In the genomic region with DNA sequence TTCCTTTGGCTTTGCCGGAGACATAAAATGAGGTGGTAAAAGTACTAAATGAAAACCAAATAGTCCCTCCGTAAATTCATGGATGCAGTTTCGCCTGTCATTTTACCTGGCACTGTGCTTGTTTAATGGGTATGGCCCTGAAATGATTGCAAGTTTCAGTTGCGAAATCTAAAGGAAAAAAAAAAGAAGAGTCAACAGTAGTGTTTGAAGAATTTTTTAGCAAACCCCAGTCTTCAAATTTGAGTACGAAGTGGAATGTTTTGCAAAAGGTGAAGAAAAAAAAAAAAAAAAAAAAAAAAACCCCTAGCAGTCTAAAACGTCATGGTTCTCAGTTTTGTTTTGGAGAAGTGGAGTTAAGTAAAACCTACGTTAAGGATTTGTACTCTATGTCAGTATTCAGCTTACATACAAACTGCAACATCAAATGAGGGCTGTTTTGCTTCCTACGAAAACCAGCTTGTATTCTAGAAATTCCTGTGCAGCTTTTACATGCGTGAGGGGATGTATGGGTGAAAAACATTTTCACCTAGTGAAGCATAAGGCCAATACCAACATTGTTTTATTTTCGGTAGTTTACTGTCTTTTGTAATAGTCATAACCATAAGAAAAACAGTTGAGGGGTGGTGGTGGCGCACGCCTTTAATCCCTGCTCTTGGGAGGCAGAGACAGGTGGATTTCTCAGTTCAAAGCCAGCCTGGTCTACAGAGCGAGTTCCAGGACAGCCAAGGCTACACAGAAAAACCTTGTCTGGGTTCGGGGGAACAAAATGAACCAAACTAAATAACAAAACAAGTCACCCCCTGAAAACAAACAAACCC, we compare ENCODE assay signal across 8 mouse cellular contexts. TPM values are rescaled to one million over a fixed set of nuclear protein-coding genes. Genes with fewer than 3 reads are reported as not detected.
DNase-seq lines count a peak whose midpoint lies in the region; ATAC-seq and TF ChIP-seq lines count a peak whose summit lies in the region.

No protein-coding gene starts in this region.

- H3K9me3 ChIP-seq in embryonic facial prominence, embryonic 12.5 days = no peaks in the 10 kb centered on the region
- H3K9me3 ChIP-seq in limb, embryonic 10.5 days (replicated peaks) = no peaks in the 10 kb centered on the region

- no peak for DNase-seq in cerebellum, adult 2 months
- no peak for DNase-seq in cerebellum, adult 11 months
- DNase-seq in 3134 (ENCODE audit: extremely low read depth, insufficient read length, low spot score) = peak; percentile 29
- DNase-seq in limb, embryonic 10.5 days (ENCODE audit: low spot score) = no peak
- no peak for DNase-seq in layer of hippocampus, postnatal 14 days (ENCODE audit: low spot score in 2 of 2)
- no peak for DNase-seq in thymus, postnatal 25 days

- TF ChIP-seq POLR2A in cerebellum, adult 2 months (IDR thresholded peaks at IDR 0.05; ENCODE audit: borderline replicate concordance, insufficient read depth, low read length) = no peak
- TF ChIP-seq POLR2A in small intestine, adult 2 months (IDR thresholded peaks at IDR 0.05; ENCODE audit: low read depth, low read length) = no peak

- peak overlapping the region; percentile 86 for H3K4me3 ChIP-seq in cerebellum, adult 2 months (replicated peaks; ENCODE audit: insufficient read depth, low read depth, low read length)
- peak overlapping the region; percentile 68 for H3K4me3 ChIP-seq in embryonic facial prominence, embryonic 12.5 days
- H3K4me3 ChIP-seq in limb, embryonic 10.5 days = peak overlapping the region; percentile 69
- no peak overlapping the region for H3K4me3 ChIP-seq in small intestine, adult 2 months (ENCODE audit: low read depth, low read length)

- H3K27ac ChIP-seq in cerebellum, adult 2 months (ENCODE audit: insufficient read depth, low read length) = no peak overlapping the region
- H3K27ac ChIP-seq in embryonic facial prominence, embryonic 12.5 days = no peak overlapping the region
- peak overlapping the region; percentile 93 for H3K27ac ChIP-seq in limb, embryonic 10.5 days
- H3K27ac ChIP-seq in small intestine, adult 2 months (ENCODE audit: insufficient read depth, low read depth, low read length) = peak overlapping the region; percentile 93; the same call in 1 of the 2 replicates

- H3K4me2 ChIP-seq in embryonic facial prominence, embryonic 12.5 days (replicated peaks) = peak overlapping the region; percentile 65

- no peak for ATAC-seq in embryonic facial prominence, embryonic 12.5 days (ENCODE audit: insufficient number of reproducible peaks, insufficient read depth, low FRiP score, low TSS enrichment)

- no peaks in the 10 kb centered on the region for H3K27me3 ChIP-seq in cerebellum, adult 2 months (ENCODE audit: control insufficient read depth, insufficient read depth, low read length)
- H3K27me3 ChIP-seq in embryonic facial prominence, embryonic 12.5 days = no peaks in the 10 kb centered on the region
- no peaks in the 10 kb centered on the region for H3K27me3 ChIP-seq in limb, embryonic 10.5 days (ENCODE audit: low read depth, poor library complexity, severe bottlenecking)
- H3K27me3 ChIP-seq in small intestine, adult 2 months (ENCODE audit: control insufficient read depth, insufficient read depth, low read length) = no peaks in the 10 kb centered on the region

- no peaks in the 10 kb centered on the region for H3K36me3 ChIP-seq in embryonic facial prominence, embryonic 12.5 days
- H3K36me3 ChIP-seq in limb, embryonic 10.5 days = no peaks in the 10 kb centered on the region
- H3K36me3 ChIP-seq in small intestine, adult 2 months (ENCODE audit: control insufficient read depth, insufficient read depth, low read length) = no peaks in the 10 kb centered on the region

- 29% methylated on average over 14 of the region's 14 CpGs for WGBS in cerebellum, adult 2 months
- WGBS in embryonic facial prominence, embryonic 12.5 days = 46% methylated on average over 14 of the region's 14 CpGs
- WGBS in limb, embryonic 10.5 days = 54% methylated on average over 14 of the region's 14 CpGs
- 26% methylated on average over 14 of the region's 14 CpGs for WGBS in small intestine, adult 2 months

- peak overlapping the region; percentile 82; the same call in 1 of the 2 replicates for H3K9ac ChIP-seq in embryonic facial prominence, embryonic 12.5 days

- TF ChIP-seq CTCF in cerebellum, adult 2 months (IDR thresholded peaks at IDR 0.05; ENCODE audit: borderline replicate concordance, insufficient read depth, low read depth, low read length) = no peak
- TF ChIP-seq CTCF in small intestine, adult 2 months (IDR thresholded peaks at IDR 0.05; ENCODE audit: extremely low read depth, insufficient read length, insufficient replicate concordance, low read depth, low read length) = no peak

- H3K4me1 ChIP-seq in cerebellum, adult 2 months (ENCODE audit: control insufficient read depth, insufficient read depth, low read length) = no peaks in the 10 kb centered on the region
- 0 out of 2 replicates have a peak, but pooled peaks cover 3% of the 10 kb centered on the region for H3K4me1 ChIP-seq in embryonic facial prominence, embryonic 12.5 days
- H3K4me1 ChIP-seq in limb, embryonic 10.5 days = 0 out of 2 replicates have a peak, but pooled peaks cover 4% of the 10 kb centered on the region
- peaks cover 2% of the 10 kb centered on the region; the same call in 1 of the 2 replicates for H3K4me1 ChIP-seq in small intestine, adult 2 months (ENCODE audit: control insufficient read depth, insufficient read depth, insufficient read length, low read length)

RNA-seq across cellular contexts. Expression of gene Atl3, which starts 1.6 kb away (rescaled TPM):
- 18.1 and 18.3 TPM in 2 replicates for polyA plus RNA-seq in cerebellum, adult 2 months (2012; rRNA removed)
- 12.0 and 12.9 TPM in 2 replicates for polyA plus RNA-seq in embryonic facial prominence, embryonic 12.5 days (2016; fragmentation: Nextera tagmentation; extraction: Ambion mirVana)
- 7.6 and 7.7 TPM in 2 replicates for polyA plus RNA-seq in limb, embryonic 10.5 days (2016; fragmentation: Nextera tagmentation; extraction: Ambion mirVana)
- 1.3 and 2.6 TPM in 2 replicates for polyA plus RNA-seq in small intestine, adult 2 months (2012; rRNA removed)
- total RNA-seq in layer of hippocampus, postnatal 14 days (2021) = 10 to 100 TPM; 20.8 to 20.9 TPM

RNA-seq across cellular contexts. Expression of gene Rtn3, which starts 12.3 kb away (rescaled TPM):
- 563 and 663 TPM in 2 replicates for polyA plus RNA-seq in cerebellum, adult 2 months (2012; rRNA removed)
- 143 TPM in 2 replicates for polyA plus RNA-seq in embryonic facial prominence, embryonic 12.5 days (2016; fragmentation: Nextera tagmentation; extraction: Ambion mirVana)
- polyA plus RNA-seq in limb, embryonic 10.5 days (2016; fragmentation: Nextera tagmentation; extraction: Ambion mirVana) = 95.7 and 103 TPM in 2 replicates
- 66.3 and 95.6 TPM in 2 replicates for polyA plus RNA-seq in small intestine, adult 2 months (2012; rRNA removed)
- 100 to 1,000 TPM; 850 to 871 TPM for total RNA-seq in layer of hippocampus, postnatal 14 days (2021)

Comparison
In these comparisons a context has a peak if more than half of its experiments do, and no peak if none do; other contexts are left out.
1. H3K27ac ChIP-seq: peak in limb, embryonic 10.5 days (single experiment) and small intestine, adult 2 months (single experiment); none in cerebellum, adult 2 months (single experiment) and embryonic facial prominence, embryonic 12.5 days (single experiment).